Mouse (Mus musculus) MEL (cell line): ENCODE results near the gene Lrrc56. TPM values are rescaled to one million over a fixed set of nuclear protein-coding genes. Genes with fewer than 3 reads are reported as not detected.

ENCODE experiments used
- DNase-seq: peaks from one replicate; pipeline ENCODE4 v3.0.0; 2011; ENCODE audit warnings: low read depth, low spot score
- H3K27ac ChIP-seq: 2 replicates; pipeline ENCODE4 v1.5.1; 2012; ENCODE audit warnings: low read depth, mild to moderate bottlenecking, control low read depth, low read length, moderate library complexity; ENCODE audit not compliant: control insufficient read depth
- H3K27me3 ChIP-seq, 2 experiments: fragments of 150-350 bp in 1 of 2; sonication (generic) in 1 of 2; 2 replicates each; pipeline ENCODE4 v1.6.1; 2012; ENCODE audit warnings: low read length in 2 of 2, mild to moderate bottlenecking in 2 of 2, improper control_type of control experiment in 1 of 2, moderate library complexity in 1 of 2; ENCODE audit not compliant: insufficient read depth in 2 of 2, control insufficient read depth in 1 of 2
- H3K36me3 ChIP-seq, 2 experiments: 2 replicates each; pipeline ENCODE4 v1.6.1; 2012 to 2014; ENCODE audit warnings: low read length in 2 of 2, improper control_type of control experiment in 1 of 2, inconsistent platforms in 1 of 2, mild to moderate bottlenecking in 1 of 2; ENCODE audit not compliant: insufficient read depth in 2 of 2, control insufficient read depth in 1 of 2
- H3K4me1 ChIP-seq, 2 experiments: fragments of 150-350 bp in 1 of 2; sonication (generic) in 1 of 2; 2 replicates each; pipeline ENCODE4 v1.6.1; 2012; ENCODE audit warnings: low read length in 2 of 2, improper control_type of control experiment in 1 of 2, mild to moderate bottlenecking in 1 of 2; ENCODE audit not compliant: insufficient read depth in 2 of 2, control insufficient read depth in 1 of 2
- H3K4me3 ChIP-seq, 2 experiments: fragments of 150-350 bp in 1 of 2; sonication (generic) in 1 of 2; 2 replicates each; pipeline ENCODE4 v1.5.1; 2012; ENCODE audit warnings: low read depth in 2 of 2, low read length in 2 of 2, mild to moderate bottlenecking in 2 of 2, moderate library complexity in 2 of 2, control low read depth in 1 of 2, improper control_type of control experiment in 1 of 2; ENCODE audit not compliant: control insufficient read depth in 1 of 2, insufficient read depth in 1 of 2
- H3K79me2 ChIP-seq: 2 replicates; pipeline ENCODE4 v1.6.1; 2012; ENCODE audit warnings: mild to moderate bottlenecking, low read length, moderate library complexity; ENCODE audit not compliant: control insufficient read depth, poor library complexity, insufficient read depth
- H3K9ac ChIP-seq: 2 replicates; pipeline ENCODE4 v1.6.1; 2012; ENCODE audit warnings: low read depth, mild to moderate bottlenecking, control low read depth, low read length, moderate library complexity; ENCODE audit not compliant: control insufficient read depth, poor library complexity, severe bottlenecking
- H3K9me3 ChIP-seq: fragments of 150-350 bp; sonication (generic); replicated peaks from 2 replicates; pipeline ENCODE4 v1.6.1; 2012; ENCODE audit warnings: mild to moderate bottlenecking, low read length, improper control_type of control experiment, moderate library complexity; ENCODE audit not compliant: insufficient read depth
- CHD1 ChIP-seq: IDR thresholded peaks from 2 replicates; pipeline ENCODE4 v1.6.1; 2012; ENCODE audit warnings: low read depth, mild to moderate bottlenecking, inconsistent platforms, low read length, improper control_type of control experiment
- EP300 ChIP-seq, 2 experiments: IDR thresholded peaks; 2 replicates each; pipeline ENCODE4 v1.6.1; 2011; ENCODE audit warnings: improper control_type of control experiment in 2 of 2, low read length in 2 of 2, low read depth in 1 of 2, mild to moderate bottlenecking in 1 of 2
- ETS1 ChIP-seq: IDR thresholded peaks from 2 replicates; pipeline ENCODE4 v1.6.1; 2012; ENCODE audit warnings: low read depth, mild to moderate bottlenecking, inconsistent platforms, low read length, improper control_type of control experiment, moderate library complexity
- GATA1 ChIP-seq: IDR thresholded peaks from 2 replicates; pipeline ENCODE4 v1.6.1; 2011; ENCODE audit warnings: low read depth, low read length, improper control_type of control experiment
- KAT2A ChIP-seq: conservative IDR thresholded peaks from 2 replicates; pipeline ENCODE4 v1.6.1; 2012; ENCODE audit warnings: low read depth, low read length, improper control_type of control experiment, inconsistent platforms
- MAX ChIP-seq: IDR thresholded peaks from 2 replicates; pipeline ENCODE4 v1.6.1; 2011; ENCODE audit warnings: low read length, improper control_type of control experiment
- MAZ ChIP-seq: IDR thresholded peaks from 2 replicates; pipeline ENCODE4 v1.6.1; 2012; ENCODE audit warnings: low read depth, mild to moderate bottlenecking, inconsistent platforms, low read length, improper control_type of control experiment
- MXI1 ChIP-seq: IDR thresholded peaks from 2 replicates; pipeline ENCODE4 v1.6.1; 2011; ENCODE audit warnings: mild to moderate bottlenecking, low read depth, low read length, improper control_type of control experiment
- MYC ChIP-seq: IDR thresholded peaks from 2 replicates; pipeline ENCODE4 v1.6.1; 2011; ENCODE audit warnings: low read depth, mild to moderate bottlenecking, low read length, improper control_type of control experiment, moderate library complexity
- NRF1 ChIP-seq: IDR thresholded peaks from 2 replicates; pipeline ENCODE4 v1.6.1; 2014; ENCODE audit warnings: low read depth, mild to moderate bottlenecking, inconsistent platforms, low read length, improper control_type of control experiment, moderate library complexity; ENCODE audit not compliant: poor library complexity, insufficient read depth, severe bottlenecking
- POLR2A ChIP-seq, 2 experiments: IDR thresholded peaks; 2 replicates each; pipeline ENCODE4 v1.6.1; 2011 to 2012; ENCODE audit warnings: low read length in 2 of 2, mild to moderate bottlenecking in 2 of 2, control low read depth in 1 of 2, improper control_type of control experiment in 1 of 2, low read depth in 1 of 2, moderate library complexity in 1 of 2; ENCODE audit not compliant: control insufficient read depth in 1 of 2, insufficient read depth in 1 of 2, poor library complexity in 1 of 2
- POLR2AphosphoS2 ChIP-seq: IDR thresholded peaks from 2 replicates; pipeline ENCODE4 v1.6.1; 2011; ENCODE audit warnings: low read length, improper control_type of control experiment
- RAD21 ChIP-seq: IDR thresholded peaks from 2 replicates; pipeline ENCODE4 v1.6.1; 2011; ENCODE audit warnings: mild to moderate bottlenecking, low read depth, low read length, improper control_type of control experiment
- RCOR1 ChIP-seq: IDR thresholded peaks from 2 replicates; pipeline ENCODE4 v1.6.1; 2012; ENCODE audit warnings: low read depth, mild to moderate bottlenecking, inconsistent platforms, low read length, improper control_type of control experiment
- SIN3A ChIP-seq: IDR thresholded peaks from 2 replicates; pipeline ENCODE4 v1.6.1; 2012; ENCODE audit warnings: low read length, improper control_type of control experiment, inconsistent platforms
- TBP ChIP-seq: IDR thresholded peaks from 2 replicates; pipeline ENCODE4 v1.8.0; 2011; ENCODE audit warnings: low read depth, low read length, improper control_type of control experiment
- TCF12 ChIP-seq: IDR thresholded peaks from 2 replicates; pipeline ENCODE4 v1.6.1; 2014; ENCODE audit warnings: low read depth, mild to moderate bottlenecking, inconsistent platforms, low read length, improper control_type of control experiment, moderate library complexity
- UBTF ChIP-seq: IDR thresholded peaks from 2 replicates; pipeline ENCODE4 v1.6.1; 2012; ENCODE audit warnings: low read depth, mild to moderate bottlenecking, inconsistent platforms, low read length, improper control_type of control experiment, moderate library complexity, borderline replicate concordance; ENCODE audit not compliant: insufficient read depth
- USF1 ChIP-seq: IDR thresholded peaks from 2 replicates; pipeline ENCODE4 v1.6.1; 2014; ENCODE audit warnings: low read depth, mild to moderate bottlenecking, inconsistent platforms, low read length, improper control_type of control experiment, moderate library complexity
- USF2 ChIP-seq, 2 experiments: IDR thresholded peaks; 2 replicates each; pipeline ENCODE4 v1.6.1; 2011 to 2012; ENCODE audit warnings: improper control_type of control experiment in 2 of 2, low read length in 2 of 2, borderline replicate concordance in 1 of 2, inconsistent platforms in 1 of 2, low read depth in 1 of 2, mild to moderate bottlenecking in 1 of 2; ENCODE audit not compliant: insufficient read depth in 1 of 2
- ZNF384 ChIP-seq: IDR thresholded peaks from 2 replicates; pipeline ENCODE4 v1.6.1; 2012; ENCODE audit warnings: low read depth, mild to moderate bottlenecking, inconsistent platforms, low read length, improper control_type of control experiment
- polyA plus RNA-seq, 2 experiments: library from polyadenylated mRNA; stranded (reverse) in 1 of 2; unstranded in 1 of 2; fragments of >175 nt in 1 of 2; fragments of >200 nt in 1 of 2; gene quantifications; 2 replicates each; pipeline versions ENCODE4 v1.2.1 to v1.2.4; 2012; ENCODE audit warnings: low replicate concordance in 2 of 2, low read depth in 1 of 2; ENCODE audit not compliant: insufficient read length in 2 of 2, insufficient read depth in 1 of 2, missing spikeins in 1 of 2
- total RNA-seq: library from RNA; depleted of rRNA; stranded (reverse); fragments of 300-350 nt; gene quantifications from 2 replicates; pipeline ENCODE4 v1.2.3, GENCODE M21; 2012

Lrrc56 gene
- total and polyA plus RNA-seq, 3 experiments, result 1.6 to 5.5 TPM; not detected in 1

- TF ChIP-seq POLR2AphosphoS2 (no peak), GATA1 (no peak), RAD21 (no peak), EP300 (IDR thresholded peaks at IDR 0.05; ENCODE audit: low read depth in 1 of 2, low read length in 2 of 2) (no peak), USF1 (no peak), MAZ (no peak), RCOR1 (no peak), CHD1 (no peak), ZNF384 (no peak), UBTF (no peak), USF2 (IDR thresholded peaks at IDR 0.05; ENCODE audit: borderline replicate concordance in 1 of 2, insufficient read depth in 1 of 2, low read depth in 1 of 2, low read length in 2 of 2) (no peak), MAX (no peak)
- H3K9me3 ChIP-seq, result no peaks in the 10 kb centered on the region
- no peak overlapping the region for H3K9ac ChIP-seq
- H3K27ac ChIP-seq, result no peak overlapping the region
- no peaks in the 10 kb centered on the region for H3K79me2 ChIP-seq
- peaks cover 35 to 42% of the 10 kb centered on the region in 2 experiments for H3K4me1 ChIP-seq
- no peak overlapping the region for H3K4me3 ChIP-seq
- H3K27me3 ChIP-seq, result no peaks in the 10 kb centered on the region
- H3K36me3 ChIP-seq, result peaks cover 3 to 27% of the 10 kb centered on the region in 2 experiments
- no peak for DNase-seq
These were observed 48.6 kb upstream of the Lrrc56 start for GRCm38 (mm10) chr7:141145403-141145802.

GRCm38 (mm10) chr7:141146043-141146595 is 47.8 kb upstream of the Lrrc56 start:
- peaks cover 3 to 24% of the 10 kb centered on the region in 2 experiments for H3K36me3 ChIP-seq
- no peaks in the 10 kb centered on the region for H3K9me3 ChIP-seq
- no peaks in the 10 kb centered on the region for H3K27me3 ChIP-seq
- no peak overlapping the region for H3K27ac ChIP-seq
- no peaks in the 10 kb centered on the region for H3K79me2 ChIP-seq
- TF ChIP-seq ETS1, result peak; percentile 75
- no peak for TF ChIP-seq POLR2A (IDR thresholded peaks at IDR 0.05; ENCODE audit: control insufficient read depth in 1 of 2, insufficient read depth in 1 of 2, low read depth in 1 of 2, low read length in 2 of 2, poor library complexity in 1 of 2)
- TF ChIP-seq MYC, result no peak
- peak; percentile 63 for TF ChIP-seq ZNF384
- TF ChIP-seq RCOR1, result no peak
- no peak for TF ChIP-seq NRF1
- peak; percentile 52 for TF ChIP-seq USF1
- no peak for TF ChIP-seq MAZ
- no peak for TF ChIP-seq POLR2AphosphoS2
- 0 out of 2 replicates have a peak, but pooled peaks have one; percentile 35 for TF ChIP-seq SIN3A
- TF ChIP-seq TCF12, result 0 out of 2 replicates have a peak, but pooled peaks have one; percentile 12
- TF ChIP-seq TBP, result no peak
- TF ChIP-seq MXI1, result 0 out of 2 replicates have a peak, but pooled peaks have one; percentile 17
- TF ChIP-seq KAT2A, result no peak
- peak; percentile 55 for DNase-seq
- no peak overlapping the region for H3K4me3 ChIP-seq
- peaks cover 32 to 38% of the 10 kb centered on the region in 2 experiments for H3K4me1 ChIP-seq
- no peak overlapping the region for H3K9ac ChIP-seq
